Mouse (Mus musculus): ENCODE measurements around the gene Pou6f2.

DNA sequence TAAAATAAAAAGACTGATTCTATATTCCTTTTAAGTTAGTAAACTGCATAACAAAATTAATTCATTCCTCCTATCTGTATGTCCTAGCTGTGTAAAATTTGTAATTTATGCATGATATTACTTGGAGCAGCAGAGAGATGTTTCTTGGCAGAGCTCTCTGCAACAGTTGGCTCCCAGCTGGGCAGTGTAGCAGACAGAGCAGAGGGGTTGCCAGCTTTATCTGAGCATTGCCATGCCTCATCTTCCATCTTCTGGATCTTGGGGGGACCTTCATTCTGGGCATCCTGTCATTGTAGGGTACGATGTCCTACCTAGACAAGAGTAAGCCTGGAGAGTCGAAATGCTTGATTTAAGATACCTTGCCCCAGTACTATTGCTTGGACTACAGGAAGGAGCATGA lies 277.1 kb downstream of the Pou6f2 start:
- TF ChIP-seq CTCF (IDR thresholded peaks at IDR 0.05; ENCODE audit: control insufficient read depth, insufficient read depth, low read length) (no peak), POLR2A (IDR thresholded peaks at IDR 0.05; ENCODE audit: borderline replicate concordance, control insufficient read depth, low read depth, low read length) (no peak)

Data from bone marrow, adult 2 months (tissue).